Mouse (Mus musculus) hindbrain, embryonic 14.5 days (tissue): Measurements from ENCODE around the gene Erfe. TPM values are rescaled to one million over a fixed set of nuclear protein-coding genes. Genes with fewer than 3 reads are reported as not detected.

ENCODE experiments used
- ATAC-seq: fragments of 200-750 bp; cut with Nextera tagmentation; 2 replicates; pipeline ENCODE4 v1.8.0; 2017; ENCODE audit warnings: moderate number of reproducible peaks, mild to moderate bottlenecking, moderate TSS enrichment, moderate library complexity; ENCODE audit not compliant: low FRiP score
- DNase-seq: peaks from one replicate; pipeline ENCODE4 v3.0.0-alpha.2; 2015; ENCODE audit warnings: low spot score
- H3K27ac ChIP-seq: fragments of 300-500 bp; sonication (generic); 2 replicates; pipeline ENCODE4 v1.5.1; 2014; ENCODE audit warnings: mild to moderate bottlenecking, moderate library complexity
- H3K27me3 ChIP-seq: fragments of 300-500 bp; sonication (generic); 2 replicates; pipeline ENCODE4 v1.6.1; 2014; ENCODE audit warnings: mild to moderate bottlenecking, low read length, mixed read lengths; ENCODE audit not compliant: control insufficient read depth, insufficient read depth
- H3K36me3 ChIP-seq: fragments of 300-500 bp; sonication (generic); replicated peaks from 2 replicates; pipeline ENCODE4 v1.6.1; 2014; ENCODE audit not compliant: control insufficient read depth, insufficient read depth
- H3K4me1 ChIP-seq: fragments of 300-500 bp; sonication (generic); replicated peaks from 2 replicates; pipeline ENCODE4 v1.6.1; 2014; ENCODE audit warnings: antibody characterized with exemption, low read length, mixed read lengths; ENCODE audit not compliant: control insufficient read depth, insufficient read depth
- H3K4me2 ChIP-seq: fragments of 300-500 bp; sonication (generic); replicated peaks from 2 replicates; pipeline ENCODE4 v1.6.1; 2014; ENCODE audit warnings: mild to moderate bottlenecking, moderate library complexity
- H3K4me3 ChIP-seq: fragments of 300-500 bp; sonication (generic); replicated peaks from 2 replicates; pipeline ENCODE4 v1.5.1; 2014; ENCODE audit warnings: mild to moderate bottlenecking, low read length
- H3K9ac ChIP-seq: fragments of 300-500 bp; sonication (generic); 2 replicates; pipeline ENCODE4 v1.6.1; 2014
- H3K9me3 ChIP-seq: fragments of 300-500 bp; sonication (generic); 2 replicates; pipeline ENCODE4 v1.6.1; 2016; ENCODE audit warnings: low read length; ENCODE audit not compliant: control insufficient read depth
- WGBS: fragments of 180-500 bp; shearing (Covaris S2); extraction: QIAGEN DNeasy Blood & Tissue Kit; methylation state at CpG from one replicate; pipeline ENCODE4 v1.1.7; 2014; 5-methylcytosine and 5-hydroxymethylcytosine counted together
- polyA plus RNA-seq: library from polyadenylated mRNA; unstranded; fragments of >200 nt; fragmentation: Nextera tagmentation; extraction: Ambion mirVana; gene quantifications from 2 replicates; pipeline ENCODE4 v1.2.1, GENCODE M21; 2014

Gene Erfe
- polyA plus RNA-seq, 1 experiment from 2014 or later, result 0.66 TPM

- peak; percentile 22 for ATAC-seq
- peaks cover 40% of the 10 kb centered on the region for H3K27me3 ChIP-seq
- peak; percentile 47 for DNase-seq
- peak overlapping the region; percentile 60 for H3K4me2 ChIP-seq
- H3K4me1 ChIP-seq, result 0 out of 2 replicates have a peak, but pooled peaks cover 12% of the 10 kb centered on the region
- no peaks in the 10 kb centered on the region for H3K9me3 ChIP-seq
- H3K4me3 ChIP-seq, result peak overlapping the region; percentile 31
- WGBS, result 2% methylated on average over 68 of the region's 68 CpGs
- no peak overlapping the region for H3K27ac ChIP-seq
- H3K36me3 ChIP-seq, result no peaks in the 10 kb centered on the region
- peak overlapping the region; percentile 43 for H3K9ac ChIP-seq
These were observed 21.1 kb upstream of the Erfe start for GRCm38 (mm10) chr1:91344921-91345685.

DNA sequence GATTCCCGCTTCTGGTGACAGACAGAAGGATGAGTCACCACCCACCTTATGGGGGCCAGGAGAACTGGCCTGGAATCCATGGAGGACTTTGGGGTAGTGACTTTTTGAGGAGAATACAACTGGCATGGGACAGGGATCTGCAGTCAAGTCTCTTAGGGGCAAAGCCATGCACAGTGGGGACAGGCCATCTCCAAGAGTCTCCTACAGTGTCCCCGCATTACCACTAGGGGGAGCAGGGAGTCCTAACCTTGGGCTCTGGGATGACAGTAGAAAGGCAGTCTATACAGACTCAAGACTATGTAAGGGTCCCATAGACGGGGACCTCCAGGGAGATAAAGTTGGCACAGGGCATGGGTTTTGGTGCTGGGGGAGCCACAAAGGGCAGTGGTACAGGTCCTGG, 19.3 kb upstream of the Erfe start:
- 34% methylated on average over 3 of the region's 3 CpGs for WGBS
- no peak overlapping the region for H3K9ac ChIP-seq
- H3K4me2 ChIP-seq, result no peak overlapping the region
- ATAC-seq (peak; percentile 72; the same call in 1 of the 2 replicates), DNase-seq (peak; percentile 74)
- no peak overlapping the region for H3K4me3 ChIP-seq
- H3K4me1 ChIP-seq, result 0 out of 2 replicates have a peak, but pooled peaks cover 12% of the 10 kb centered on the region
- H3K36me3 ChIP-seq, result no peaks in the 10 kb centered on the region
- no peak overlapping the region for H3K27ac ChIP-seq
- peaks cover 40% of the 10 kb centered on the region for H3K27me3 ChIP-seq
- H3K9me3 ChIP-seq, result no peaks in the 10 kb centered on the region

GRCm38 (mm10) chr1:91350841-91351240, 15.4 kb upstream of the Erfe start, which contains the start of gene Klhl30:
Klhl30 (plus strand) TSS chr1:91351016.
- no peak for DNase-seq
- no peaks in the 10 kb centered on the region for H3K4me1 ChIP-seq

DNA sequence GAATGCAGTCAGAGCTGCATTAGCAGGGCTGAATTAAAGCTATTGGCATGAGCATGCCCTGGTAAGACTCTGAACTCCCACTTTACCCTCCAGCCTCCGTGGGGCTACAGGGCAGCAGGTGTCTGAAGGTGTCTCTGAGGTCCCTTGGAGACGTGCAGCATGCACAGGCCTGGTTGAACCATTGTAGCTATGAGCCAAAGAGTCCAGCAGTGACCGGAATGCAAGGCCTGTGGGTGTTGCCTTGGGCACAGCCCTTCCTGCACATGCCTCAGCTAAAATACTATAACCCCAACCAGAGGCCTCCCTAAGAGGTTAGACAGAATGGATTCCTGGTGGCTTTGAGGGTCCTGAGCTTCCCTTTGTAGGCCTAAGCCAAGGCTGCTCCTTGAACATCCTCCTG, 15.0 kb upstream of the Erfe start:
- no peaks in the 10 kb centered on the region for H3K9me3 ChIP-seq
- H3K4me3 ChIP-seq, result no peak overlapping the region
- H3K9ac ChIP-seq, result no peak overlapping the region
- H3K4me2 ChIP-seq, result no peak overlapping the region
- no peak for DNase-seq
- H3K27ac ChIP-seq, result no peak overlapping the region
- no peaks in the 10 kb centered on the region for H3K36me3 ChIP-seq
- 73% methylated on average over 3 of the region's 3 CpGs for WGBS
- ATAC-seq, result no peak
- H3K4me1 ChIP-seq, result no peaks in the 10 kb centered on the region
- H3K27me3 ChIP-seq, result peaks cover 6% of the 10 kb centered on the region

More at GRCm38 (mm10) chr1:91350841-91351240, 15.4 kb upstream of the Erfe start, which contains the start of gene Klhl30:
- H3K4me2 ChIP-seq, result no peak within 1 kb of the TSS
- peaks cover 10% of the 10 kb centered on the region for H3K27me3 ChIP-seq
- no peak for ATAC-seq
- no peak within 1 kb of the TSS for H3K4me3 ChIP-seq
- no peak within 1 kb of the TSS for H3K27ac ChIP-seq
- H3K9me3 ChIP-seq, result no peaks in the 10 kb centered on the region
- H3K36me3 ChIP-seq, result no peaks in the 10 kb centered on the region
- WGBS, result 61% methylated on average over 4 of the region's 4 CpGs
- H3K9ac ChIP-seq, result no peak within 1 kb of the TSS

- no peak for ATAC-seq
- no peaks in the 10 kb centered on the region for H3K36me3 ChIP-seq
- H3K9me3 ChIP-seq, result no peaks in the 10 kb centered on the region
- H3K9ac ChIP-seq, result no peak overlapping the region
- DNase-seq, result no peak
- no peaks in the 10 kb centered on the region for H3K27me3 ChIP-seq
- WGBS, result 87% methylated on average over 2 of the region's 2 CpGs
- no peak overlapping the region for H3K4me3 ChIP-seq
- H3K4me2 ChIP-seq, result no peak overlapping the region
- no peak overlapping the region for H3K27ac ChIP-seq
- H3K4me1 ChIP-seq, result no peaks in the 10 kb centered on the region
These were observed 14.0 kb upstream of the Erfe start for GRCm38 (mm10) chr1:91352277-91352676.

DNA sequence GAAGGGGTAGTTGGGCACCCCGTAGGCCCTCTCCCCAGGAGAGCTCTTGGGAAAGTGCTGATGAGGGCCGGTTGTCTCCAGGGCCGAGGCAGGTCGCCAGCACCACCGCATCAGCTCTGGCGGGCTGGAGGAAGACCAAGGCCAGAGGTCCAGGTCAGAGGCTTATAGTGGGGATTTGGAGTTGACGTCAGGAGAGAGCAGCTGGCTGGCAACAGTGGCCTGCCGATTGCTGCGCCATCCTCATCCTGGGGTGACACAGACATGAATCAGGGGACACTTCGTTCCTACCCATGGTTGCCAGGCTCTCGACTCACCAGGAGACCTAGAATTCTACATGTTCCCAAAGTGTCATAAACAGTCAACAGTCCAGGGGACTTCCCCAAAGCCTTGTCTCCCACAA, 10.1 kb upstream of the Erfe start:
- H3K9ac ChIP-seq, result no peak overlapping the region
- no peaks in the 10 kb centered on the region for H3K4me1 ChIP-seq

DNA sequence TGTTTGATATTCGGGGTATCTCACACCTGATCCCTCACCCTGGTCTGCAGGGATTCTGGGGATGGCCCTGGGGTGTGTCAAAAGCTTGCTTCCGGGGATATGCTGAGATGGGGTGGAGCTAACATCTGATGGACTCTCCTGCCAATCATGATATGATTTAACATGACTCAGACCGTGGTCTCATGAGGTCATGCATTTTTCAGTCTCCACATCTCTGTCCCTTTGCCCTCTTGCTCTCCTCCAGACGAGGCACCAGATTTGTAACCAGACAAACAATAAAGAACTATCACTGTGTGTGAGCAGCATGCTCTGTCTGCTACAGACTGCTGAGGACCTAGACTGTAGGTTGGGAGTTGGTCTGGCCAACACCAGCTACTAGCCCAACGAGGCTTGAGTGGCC, 4.1 kb upstream of the Erfe start:
- peaks cover 9% of the 10 kb centered on the region; the same call in 1 of the 2 replicates for H3K9me3 ChIP-seq
- H3K27ac ChIP-seq, result no peak overlapping the region
- ATAC-seq (no peak), DNase-seq (no peak)
- no peaks in the 10 kb centered on the region for H3K36me3 ChIP-seq
- 84% methylated on average over 5 of the region's 5 CpGs for WGBS
- no peaks in the 10 kb centered on the region for H3K4me1 ChIP-seq
- no peak overlapping the region for H3K4me2 ChIP-seq
- peaks cover 8% of the 10 kb centered on the region for H3K27me3 ChIP-seq
- H3K9ac ChIP-seq, result no peak overlapping the region
- no peak overlapping the region for H3K4me3 ChIP-seq

More for the DNA sequence above, 10.1 kb upstream of the Erfe start:
- 84% methylated on average over 11 of the region's 11 CpGs for WGBS
- H3K27me3 ChIP-seq, result no peaks in the 10 kb centered on the region
- no peak overlapping the region for H3K4me2 ChIP-seq
- ATAC-seq (no peak), DNase-seq (no peak)
- H3K9me3 ChIP-seq, result no peaks in the 10 kb centered on the region
- no peak overlapping the region for H3K27ac ChIP-seq
- no peak overlapping the region for H3K4me3 ChIP-seq
- H3K36me3 ChIP-seq, result no peaks in the 10 kb centered on the region

DNA sequence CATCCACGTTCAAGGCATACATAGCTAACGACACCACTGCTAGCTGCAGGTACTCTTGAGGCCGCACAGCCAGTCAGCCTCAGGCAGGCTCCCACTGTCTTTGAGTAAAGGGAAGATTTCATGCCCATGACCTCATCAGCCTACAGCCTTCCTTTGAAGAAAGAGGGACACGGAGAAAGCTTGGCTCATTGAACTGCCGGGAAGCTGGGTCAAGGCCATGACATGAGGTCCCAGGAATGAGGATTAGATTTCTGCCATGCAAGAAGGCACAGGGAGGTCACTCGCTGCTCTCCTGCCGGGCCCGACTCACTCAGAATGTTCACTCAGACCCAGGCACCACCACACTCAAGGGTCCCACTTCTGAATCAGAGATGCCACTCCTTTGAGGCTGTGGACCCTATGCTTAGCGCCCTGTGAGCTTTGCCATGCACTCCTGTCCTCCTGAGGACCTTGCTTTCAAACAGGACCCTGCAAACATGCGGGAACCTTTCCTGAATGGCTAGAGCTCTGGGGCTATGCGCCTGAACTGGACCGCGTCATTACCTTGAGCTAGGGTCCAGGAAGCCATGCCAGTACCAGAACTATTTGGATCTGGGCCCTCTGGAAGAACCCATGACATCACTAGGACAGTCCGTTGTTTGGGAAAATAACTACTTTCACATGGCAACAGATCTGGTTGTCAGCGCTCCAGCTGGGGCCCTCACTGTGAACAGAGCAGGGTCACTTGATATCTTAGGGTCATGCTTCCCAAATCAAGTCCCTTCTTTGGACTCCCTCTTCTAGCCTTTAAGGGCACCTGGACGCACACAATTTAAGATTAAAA, 1.2 kb upstream of the Erfe start:
- 94% methylated on average over 16 of the region's 16 CpGs for WGBS
- Histone ChIP-seq H3K4me3 (no peak overlapping the region), H3K4me1 (no peaks in the 10 kb centered on the region), H3K9ac (no peak overlapping the region), H3K36me3 (peaks cover 7% of the 10 kb centered on the region), H3K27me3 (peaks cover 12% of the 10 kb centered on the region), H3K4me2 (no peak overlapping the region), H3K27ac (no peak overlapping the region), H3K9me3 (peaks cover 9% of the 10 kb centered on the region; the same call in 1 of the 2 replicates)
- DNase-seq (no peak), ATAC-seq (no peak)

GRCm38 (mm10) chr1:91365816-91366214, 415 bp upstream of the Erfe start:
- Histone ChIP-seq H3K4me1 (no peaks in the 10 kb centered on the region), H3K36me3 (peaks cover 14% of the 10 kb centered on the region), H3K9ac (0 out of 2 replicates have a peak overlapping the region, but pooled peaks have one; percentile 53), H3K4me2 (peak overlapping the region; percentile 62), H3K27me3 (peaks cover 12% of the 10 kb centered on the region), H3K4me3 (peak overlapping the region; percentile 29), H3K27ac (no peak overlapping the region), H3K9me3 (peaks cover 9% of the 10 kb centered on the region; the same call in 1 of the 2 replicates)
- ATAC-seq (no peak), DNase-seq (no peak)
- 35% methylated on average over 8 of the region's 8 CpGs for WGBS
